ENCODE assay signal across 9 mouse cellular contexts in genomic region chr14:8255076-8255729, GRCm38 (mm10). TPM values are rescaled to one million over a fixed set of nuclear protein-coding genes. Genes with fewer than 3 reads are reported as not detected.
DNase-seq lines count a peak whose midpoint lies in the region; ATAC-seq and TF ChIP-seq lines count a peak whose summit lies in the region.
"Had no signal": no experiment of that assay in that cellular context is flagged by ENCODE, and none has a peak within 500 bp of the region (broad histone marks: within the 10 kb centered on the region; RNA-seq: fewer than 3 reads in every experiment).

No protein-coding gene starts in this region.

- ATAC-seq in kidney, embryonic 16.5 days (ENCODE audit: low FRiP score, low TSS enrichment): peak; percentile 57; the same call in 1 of the 2 replicates
- no peak for ATAC-seq in liver, postnatal 0 days
- ATAC-seq in erythroblast, adult 5-6 weeks (replicated peaks; ENCODE audit: low FRiP score, poor library complexity, severe bottlenecking): no peak

- no peaks in the 10 kb centered on the region for H3K36me3 ChIP-seq in CH12.LX (replicated peaks in 1 of 2; ENCODE audit: control insufficient read depth in 1 of 2, insufficient read depth in 1 of 2, low read length in 1 of 2)
- no peaks in the 10 kb centered on the region for H3K36me3 ChIP-seq in kidney, embryonic 16.5 days (ENCODE audit: insufficient read depth, low read length)
- H3K36me3 ChIP-seq in liver, postnatal 0 days (replicated peaks; ENCODE audit: insufficient read depth, low read length): no peaks in the 10 kb centered on the region; the same call in 1 of the 2 replicates
- H3K36me3 ChIP-seq: embryonic facial prominence, embryonic 13.5 days had no signal

- H3K79me2 ChIP-seq in CH12.LX (replicated peaks; ENCODE audit: control insufficient read depth, extremely low read depth, insufficient read depth, poor library complexity, severe bottlenecking): no peaks in the 10 kb centered on the region

- H3K9ac ChIP-seq in CH12.LX (ENCODE audit: insufficient read depth, low read depth): no peak overlapping the region
- no peak overlapping the region for H3K9ac ChIP-seq in kidney, embryonic 16.5 days (replicated peaks; ENCODE audit: low read length)
- H3K9ac ChIP-seq in liver, postnatal 0 days (replicated peaks): no peak overlapping the region
- H3K9ac ChIP-seq: embryonic facial prominence, embryonic 13.5 days had no signal

- TF ChIP-seq CTCF in CH12.LX (conservative IDR thresholded peaks at IDR 0.05 in 1 of 2, IDR thresholded peaks at IDR 0.05 in 1 of 2; ENCODE audit: low read depth in 2 of 2, low read length in 2 of 2): peak in 1 of 2 experiments; percentile 69; a peak in 2 of 4 replicates
- TF ChIP-seq CTCF in liver, postnatal 0 days (IDR thresholded peaks at IDR 0.05; ENCODE audit: low read depth): peak; percentile 76

- peaks cover 0 to 14% of the 10 kb centered on the region in 2 experiments; a peak in 2 of 4 replicates for H3K4me1 ChIP-seq in CH12.LX (ENCODE audit: control insufficient read depth in 1 of 2, insufficient read depth in 2 of 2)
- H3K4me1 ChIP-seq in kidney, embryonic 16.5 days (ENCODE audit: insufficient read depth, low read length): no peaks in the 10 kb centered on the region
- peaks cover 2% of the 10 kb centered on the region; the same call in 1 of the 2 replicates for H3K4me1 ChIP-seq in liver, postnatal 0 days (ENCODE audit: insufficient read depth)

- DNase-seq in 3T3-L1 (ENCODE audit: low read depth, low spot score) (peak; percentile 71), CH12.LX (ENCODE audit: extremely low read depth) (peak; percentile 52)
- peak; percentile 46 to 61 for DNase-seq in cerebellum, adult 18-20 months
- DNase-seq in frontal cortex, postnatal 14 days (ENCODE audit: low spot score in 2 of 2): peak; percentile 28 to 59
- DNase-seq in liver, postnatal 0 days: peak; percentile 58
- peak; percentile 33 for DNase-seq in retina, adult 2 months (ENCODE audit: low read depth, low spot score)

- no peak overlapping the region for H3K4me3 ChIP-seq in CH12.LX (replicated peaks in 1 of 3; ENCODE audit: low read depth in 2 of 3, low read length in 2 of 3, poor library complexity in 1 of 3)
- H3K4me3 ChIP-seq in kidney, embryonic 16.5 days (ENCODE audit: low read length): no peak overlapping the region
- no peak overlapping the region for H3K4me3 ChIP-seq in liver, postnatal 0 days (ENCODE audit: low read depth, low read length)
- H3K4me3 ChIP-seq: embryonic facial prominence, embryonic 13.5 days had no signal

- 76% methylated on average over 7 of the region's 7 CpGs for WGBS in kidney, embryonic 16.5 days
- 51% methylated on average over 7 of the region's 7 CpGs for WGBS in liver, postnatal 0 days (ENCODE audit: insufficient replicate concordance)

- no peak for TF ChIP-seq EP300 in CH12.LX (IDR thresholded peaks at IDR 0.05; ENCODE audit: low read length)
- no peak for TF ChIP-seq EP300 in liver, postnatal 0 days (IDR thresholded peaks at IDR 0.05; ENCODE audit: low read depth)

- no peak for TF ChIP-seq POLR2A in CH12.LX (IDR thresholded peaks at IDR 0.05; ENCODE audit: low read depth, low read length)

- peaks cover 24% of the 10 kb centered on the region for H3K27me3 ChIP-seq in CH12.LX (replicated peaks)
- no peaks in the 10 kb centered on the region for H3K27me3 ChIP-seq in kidney, embryonic 16.5 days (ENCODE audit: insufficient read depth, low read length)
- no peaks in the 10 kb centered on the region for H3K27me3 ChIP-seq in liver, postnatal 0 days (ENCODE audit: insufficient read depth, low read length)

- in situ Hi-C loops in CH12.LX (cut with MboI; ENCODE audit: low pct_ligation_motif_present, low pct_unique_long_range_greater_than_20kb, low sequenced_read_pairs): no loop called here

- dilution Hi-C loops in CH12.LX (cut with MboI; ENCODE audit: extremely low pct_ligation_motif_present, extremely low pct_unique_long_range_greater_than_20kb, low sequenced_read_pairs): no loop called here

- H3K27ac ChIP-seq in CH12.LX (ENCODE audit: insufficient read depth, low read depth): no peak overlapping the region
- no peak overlapping the region for H3K27ac ChIP-seq in kidney, embryonic 16.5 days (ENCODE audit: low read length)
- H3K27ac ChIP-seq in liver, postnatal 0 days (ENCODE audit: low read depth): no peak overlapping the region
- H3K27ac ChIP-seq: embryonic facial prominence, embryonic 13.5 days had no signal

- no peak overlapping the region for H3K4me2 ChIP-seq in CH12.LX (ENCODE audit: insufficient read depth, low read depth, poor library complexity, severe bottlenecking)
- no peak overlapping the region for H3K4me2 ChIP-seq in kidney, embryonic 16.5 days (replicated peaks; ENCODE audit: low read depth, low read length)
- H3K4me2 ChIP-seq in liver, postnatal 0 days (ENCODE audit: low read depth, low read length): peak overlapping the region; percentile 69
- H3K4me2 ChIP-seq: embryonic facial prominence, embryonic 13.5 days had no signal

- H3K9me3 ChIP-seq in CH12.LX (replicated peaks; ENCODE audit: low read length): no peaks in the 10 kb centered on the region
- H3K9me3 ChIP-seq in kidney, embryonic 16.5 days (ENCODE audit: low read length): no peaks in the 10 kb centered on the region
- H3K9me3 ChIP-seq in liver, postnatal 0 days (ENCODE audit: low read length): no peaks in the 10 kb centered on the region
- H3K9me3 ChIP-seq: embryonic facial prominence, embryonic 13.5 days had no signal

- TF ChIP-seq RAD21 in CH12.LX (IDR thresholded peaks at IDR 0.05; ENCODE audit: low read depth, low read length): peak; percentile 51

TF ChIP-seq in CH12.LX, 34 proteins besides CTCF, POLR2A, EP300 and RAD21:
- no peak for TF ChIP-seq MAX (IDR thresholded peaks at IDR 0.05; ENCODE audit: low read length)
- TF ChIP-seq E2F4 (IDR thresholded peaks at IDR 0.05; ENCODE audit: insufficient replicate concordance, low read depth, low read length): no peak
- TF ChIP-seq BHLHE40 (IDR thresholded peaks at IDR 0.05; ENCODE audit: low read depth, low read length): peak; percentile 34; the same call in 1 of the 2 replicates
- no peak for TF ChIP-seq ETS1 (conservative IDR thresholded peaks at IDR 0.05; ENCODE audit: low read depth, low read length)
- TF ChIP-seq POLR2AphosphoS2 (IDR thresholded peaks at IDR 0.05; ENCODE audit: low read depth, low read length): no peak
- TF ChIP-seq PAX5 (IDR thresholded peaks at IDR 0.05; ENCODE audit: low read length): no peak
- TF ChIP-seq UBTF (IDR thresholded peaks at IDR 0.05; ENCODE audit: low read depth, low read length): no peak
- no peak for TF ChIP-seq RCOR1 (conservative IDR thresholded peaks at IDR 0.05; ENCODE audit: low read depth, low read length)
- TF ChIP-seq USF2 (conservative IDR thresholded peaks at IDR 0.05; ENCODE audit: low read depth, low read length): no peak
- TF ChIP-seq USF1 (IDR thresholded peaks at IDR 0.05; ENCODE audit: low read depth, low read length): no peak
- TF ChIP-seq SMC3 (IDR thresholded peaks at IDR 0.05; ENCODE audit: low read depth, low read length): peak; percentile 74
- no peak for TF ChIP-seq ZNF384 (IDR thresholded peaks at IDR 0.05; ENCODE audit: low read depth, low read length)
- no peak for TF ChIP-seq HCFC1 (IDR thresholded peaks at IDR 0.05; ENCODE audit: low read depth, low read length)
- 0 out of 2 replicates have a peak, but pooled peaks have one; percentile 37 for TF ChIP-seq MYC (IDR thresholded peaks at IDR 0.05; ENCODE audit: low read depth, low read length)

RNA-seq across cellular contexts. Expression of gene Acox2, which starts 4.0 kb away (rescaled TPM):
- not detected in 2 replicates for total RNA-seq in CH12.LX (2012; rRNA removed)
- not detected in 2 replicates for total RNA-seq in CH12.LX (2014; rRNA removed)
- not detected in 2 replicates for polyA plus RNA-seq in CH12.LX (2012; ENCODE audit: insufficient read length, low read depth)
- polyA plus RNA-seq in kidney, embryonic 16.5 days (2015; fragmentation: Nextera tagmentation; extraction: Ambion mirVana): 1.0 and 2.0 TPM in 2 replicates
- polyA plus RNA-seq in liver, postnatal 0 days (2015; fragmentation: Nextera tagmentation; extraction: Ambion mirVana): 64.9 and 66.7 TPM in 2 replicates
- not detected in 2 replicates for total RNA-seq in erythroblast, adult 5-6 weeks (2015; ENCODE audit: low replicate concordance)
- total RNA-seq in erythroblast, adult 5-6 weeks (2017; ENCODE audit: low replicate concordance): not detected in 2 replicates
- polyA plus RNA-seq: embryonic facial prominence, embryonic 13.5 days had no signal

RNA-seq across cellular contexts. Expression of gene Kctd6, which starts 41.3 kb away (rescaled TPM):
- total RNA-seq in CH12.LX (2012; rRNA removed) (1.7 and 2.9 TPM in 2 replicates), CH12.LX (2014; rRNA removed) (3.7 and 3.8 TPM in 2 replicates)
- polyA plus RNA-seq in CH12.LX (2012; ENCODE audit: insufficient read length, low read depth): 3.3 and 4.2 TPM in 2 replicates
- 3.3 and 3.6 TPM in 2 replicates for polyA plus RNA-seq in kidney, embryonic 16.5 days (2015; fragmentation: Nextera tagmentation; extraction: Ambion mirVana)
- polyA plus RNA-seq in liver, postnatal 0 days (2015; fragmentation: Nextera tagmentation; extraction: Ambion mirVana): 9.7 and 10.0 TPM in 2 replicates
- total RNA-seq in erythroblast, adult 5-6 weeks (2015; ENCODE audit: low replicate concordance): 1.2 and 2.3 TPM in 2 replicates
- total RNA-seq in erythroblast, adult 5-6 weeks (2017; ENCODE audit: low replicate concordance): 5.4 and 6.6 TPM in 2 replicates

Comparison
In these comparisons a context has a peak if more than half of its experiments do, and no peak if none do; other contexts are left out.
1. RNA of gene Acox2, which starts 4.0 kb away (polyA plus RNA-seq): 64.9 to 66.7 TPM in liver, postnatal 0 days; 1.0 to 2.0 TPM in kidney, embryonic 16.5 days and not detected in CH12.LX; every median in the first group is over 10 times any median in the second.
2. Peak in every context shown above with its lines, with median percentiles within 50 percentile points of each other: DNase-seq.